ENCODE assay signal across 8 mouse cellular contexts in genomic region chr14:57664822-57665627, GRCm38 (mm10). TPM values are rescaled to one million over a fixed set of nuclear protein-coding genes. Genes with fewer than 3 reads are reported as not detected.
DNase-seq lines count a peak whose midpoint lies in the region; ATAC-seq and TF ChIP-seq lines count a peak whose summit lies in the region.

Gene Xpo4, minus strand, starts transcription at chr14:57665430.

- H3K27me3 ChIP-seq in embryonic facial prominence, embryonic 14.5 days (replicated peaks; ENCODE audit: control insufficient read depth, insufficient read depth, low read length): no peaks in the 10 kb centered on the region
- H3K27me3 ChIP-seq in limb, embryonic 13.5 days: no peaks in the 10 kb centered on the region
- H3K27me3 ChIP-seq in midbrain, embryonic 15.5 days (replicated peaks): no peaks in the 10 kb centered on the region

- TF ChIP-seq POLR2A in bone marrow, adult 2 months (IDR thresholded peaks at IDR 0.05; ENCODE audit: borderline replicate concordance, control insufficient read depth, low read depth, low read length): peak; percentile 34; the same call in 1 of the 2 replicates

- peak within 1 kb of the TSS; percentile 94 for H3K9ac ChIP-seq in embryonic facial prominence, embryonic 14.5 days (ENCODE audit: low read depth, low read length)
- peak within 1 kb of the TSS; percentile 92 for H3K9ac ChIP-seq in limb, embryonic 13.5 days
- peak within 1 kb of the TSS; percentile 77 for H3K9ac ChIP-seq in midbrain, embryonic 15.5 days

- WGBS in bone marrow, adult 2 months: under 1% methylated on average over 80 of the region's 80 CpGs
- under 1% methylated on average over 47 of the region's 80 CpGs for WGBS in embryonic facial prominence, embryonic 14.5 days
- WGBS in limb, embryonic 13.5 days: under 1% methylated on average over 78 of the region's 80 CpGs
- under 1% methylated on average over 79 of the region's 80 CpGs for WGBS in midbrain, embryonic 15.5 days

- ATAC-seq in embryonic facial prominence, embryonic 14.5 days (ENCODE audit: low read depth): peak; percentile 97
- ATAC-seq in limb, embryonic 13.5 days (ENCODE audit: low FRiP score, low read depth): peak; percentile 94
- ATAC-seq in midbrain, embryonic 15.5 days (replicated peaks): peak; percentile 98

- H3K4me2 ChIP-seq in embryonic facial prominence, embryonic 14.5 days (ENCODE audit: low read depth, low read length): peak within 1 kb of the TSS; percentile 91
- H3K4me2 ChIP-seq in limb, embryonic 13.5 days (replicated peaks): peak within 1 kb of the TSS; percentile 89
- peak within 1 kb of the TSS; percentile 91 for H3K4me2 ChIP-seq in midbrain, embryonic 15.5 days

- no peaks in the 10 kb centered on the region for H3K36me3 ChIP-seq in embryonic facial prominence, embryonic 14.5 days (ENCODE audit: control insufficient read depth, insufficient read depth, low read length)
- no peaks in the 10 kb centered on the region; the same call in 1 of the 2 replicates for H3K36me3 ChIP-seq in limb, embryonic 13.5 days
- no peaks in the 10 kb centered on the region for H3K36me3 ChIP-seq in midbrain, embryonic 15.5 days (replicated peaks)

- peak; percentile 91 for DNase-seq in A20 (ENCODE audit: low read depth, low spot score)
- peak; percentile 91 for DNase-seq in embryonic facial prominence, embryonic 14.5 days (ENCODE audit: low spot score)
- DNase-seq in heart, adult 8-10 months (ENCODE audit: low spot score): peak; percentile 79
- DNase-seq in kidney, adult 9 months: peak; percentile 74
- peak; percentile 68 to 83 for DNase-seq in spleen, adult 18-20 months

- no peaks in the 10 kb centered on the region for H3K9me3 ChIP-seq in embryonic facial prominence, embryonic 14.5 days (ENCODE audit: control insufficient read depth, low read length)
- H3K9me3 ChIP-seq in limb, embryonic 13.5 days: no peaks in the 10 kb centered on the region
- H3K9me3 ChIP-seq in midbrain, embryonic 15.5 days: no peaks in the 10 kb centered on the region

- peak within 1 kb of the TSS; percentile 96 for H3K27ac ChIP-seq in bone marrow, adult 2 months (ENCODE audit: control insufficient read depth, insufficient read depth, low read depth, low read length, poor library complexity)
- peak within 1 kb of the TSS; percentile 94 for H3K27ac ChIP-seq in embryonic facial prominence, embryonic 14.5 days (replicated peaks; ENCODE audit: low read depth, low read length)
- H3K27ac ChIP-seq in limb, embryonic 13.5 days: peak within 1 kb of the TSS; percentile 94
- H3K27ac ChIP-seq in midbrain, embryonic 15.5 days: peak within 1 kb of the TSS; percentile 97

- no peak for TF ChIP-seq CTCF in bone marrow, adult 2 months (IDR thresholded peaks at IDR 0.05; ENCODE audit: control insufficient read depth, insufficient read depth, low read length)

- H3K4me1 ChIP-seq in bone marrow, adult 2 months (ENCODE audit: control insufficient read depth, insufficient read depth, low read length): no peaks in the 10 kb centered on the region
- H3K4me1 ChIP-seq in embryonic facial prominence, embryonic 14.5 days (ENCODE audit: control insufficient read depth, insufficient read depth, low read length): peaks cover 16% of the 10 kb centered on the region
- H3K4me1 ChIP-seq in limb, embryonic 13.5 days: peaks cover 16% of the 10 kb centered on the region
- peaks cover 25% of the 10 kb centered on the region for H3K4me1 ChIP-seq in midbrain, embryonic 15.5 days

- peak within 1 kb of the TSS; percentile 78 for H3K4me3 ChIP-seq in bone marrow, adult 2 months (replicated peaks; ENCODE audit: control insufficient read depth, low read depth, low read length)
- peak within 1 kb of the TSS; percentile 83 for H3K4me3 ChIP-seq in embryonic facial prominence, embryonic 14.5 days (ENCODE audit: low read depth, low read length)
- H3K4me3 ChIP-seq in limb, embryonic 13.5 days: peak within 1 kb of the TSS; percentile 91
- peak within 1 kb of the TSS; percentile 62 for H3K4me3 ChIP-seq in midbrain, embryonic 15.5 days

RNA-seq across cellular contexts. Expression of gene Xpo4, which starts in this region (rescaled TPM):
- 6.4 and 10.1 TPM in 2 replicates for polyA plus RNA-seq in bone marrow, adult 2 months (2011; ENCODE audit: insufficient read depth, insufficient read length, low replicate concordance, missing spikeins)
- polyA plus RNA-seq in embryonic facial prominence, embryonic 14.5 days (2014; fragmentation: Nextera tagmentation; extraction: Ambion mirVana): 23.0 and 26.5 TPM in 2 replicates
- total RNA-seq in heart, adult 8-10 months (2022): 10 to 100 TPM; 12.0 to 14.1 (median 13.1) TPM
- polyA plus RNA-seq in limb, embryonic 13.5 days (2015; fragmentation: Nextera tagmentation; extraction: Ambion mirVana): 26.4 and 28.2 TPM in 2 replicates
- polyA plus RNA-seq in midbrain, embryonic 15.5 days (2015; fragmentation: Nextera tagmentation; extraction: Ambion mirVana): 12.9 and 13.1 TPM in 2 replicates

Comparison
In these comparisons a context has a peak if more than half of its experiments do, and no peak if none do; other contexts are left out.
1. Peak in every context shown above with its lines: DNase-seq, ATAC-seq, H3K4me3 ChIP-seq and H3K27ac ChIP-seq.